Mouse (Mus musculus): ENCODE results near the gene Atxn7l1. TPM values are rescaled to one million over a fixed set of nuclear protein-coding genes. Genes with fewer than 3 reads are reported as not detected.

The Atxn7l1 gene
- polyA plus RNA-seq, 1 experiment: 23.7 TPM

GRCm38 (mm10) chr12:33336561-33337125 lies 189.2 kb downstream of the Atxn7l1 start:
- TF ChIP-seq CTCF (conservative IDR thresholded peaks at IDR 0.05; ENCODE audit: insufficient read depth, insufficient read length, low read depth, low read length) (0 out of 2 replicates have a peak, but pooled peaks have one; percentile 19), POLR2A (IDR thresholded peaks at IDR 0.05; ENCODE audit: low read depth, low read length) (no peak)
- no peak for DNase-seq
- no peak overlapping the region for H3K4me3 ChIP-seq (ENCODE audit: insufficient read depth, low read depth, low read length)
- no peak overlapping the region for H3K27ac ChIP-seq (ENCODE audit: insufficient read depth, low read depth, low read length)
- WGBS: 82% methylated on average over 10 of the region's 10 CpGs
- H3K27me3 ChIP-seq (replicated peaks; ENCODE audit: control insufficient read depth, insufficient read depth, low read length): no peaks in the 10 kb centered on the region
- no peaks in the 10 kb centered on the region for H3K4me1 ChIP-seq (ENCODE audit: control insufficient read depth, insufficient read depth, low read length)
- H3K36me3 ChIP-seq (ENCODE audit: control insufficient read depth, insufficient read depth, low read length): no peaks in the 10 kb centered on the region

- H3K4me1 ChIP-seq (ENCODE audit: control insufficient read depth, insufficient read depth, low read length): no peaks in the 10 kb centered on the region
- DNase-seq: no peak
- TF ChIP-seq CTCF (conservative IDR thresholded peaks at IDR 0.05; ENCODE audit: insufficient read depth, insufficient read length, low read depth, low read length) (no peak), POLR2A (IDR thresholded peaks at IDR 0.05; ENCODE audit: low read depth, low read length) (no peak)
- no peaks in the 10 kb centered on the region for H3K27me3 ChIP-seq (replicated peaks; ENCODE audit: control insufficient read depth, insufficient read depth, low read length)
- H3K4me3 ChIP-seq (ENCODE audit: insufficient read depth, low read depth, low read length): no peak overlapping the region
- no peak overlapping the region for H3K27ac ChIP-seq (ENCODE audit: insufficient read depth, low read depth, low read length)
- 36% methylated on average over 4 of the region's 4 CpGs for WGBS
- no peaks in the 10 kb centered on the region for H3K36me3 ChIP-seq (ENCODE audit: control insufficient read depth, insufficient read depth, low read length)
Observed at GRCm38 (mm10) chr12:33337289-33337688, 189.8 kb downstream of the Atxn7l1 start.

GRCm38 (mm10) chr12:33338170-33338569 lies 190.7 kb downstream of the Atxn7l1 start:
- H3K27me3 ChIP-seq (replicated peaks; ENCODE audit: control insufficient read depth, insufficient read depth, low read length): no peaks in the 10 kb centered on the region
- no peak overlapping the region for H3K4me3 ChIP-seq (ENCODE audit: insufficient read depth, low read depth, low read length)
- no peak overlapping the region for H3K27ac ChIP-seq (ENCODE audit: insufficient read depth, low read depth, low read length)
- H3K4me1 ChIP-seq (ENCODE audit: control insufficient read depth, insufficient read depth, low read length): no peaks in the 10 kb centered on the region
- 38% methylated on average over 5 of the region's 5 CpGs for WGBS
- H3K36me3 ChIP-seq (ENCODE audit: control insufficient read depth, insufficient read depth, low read length): no peaks in the 10 kb centered on the region
- no peak for DNase-seq
- TF ChIP-seq CTCF (conservative IDR thresholded peaks at IDR 0.05; ENCODE audit: insufficient read depth, insufficient read length, low read depth, low read length) (no peak), POLR2A (IDR thresholded peaks at IDR 0.05; ENCODE audit: low read depth, low read length) (no peak)

- DNase-seq: no peak
- Histone ChIP-seq H3K27me3 (replicated peaks; ENCODE audit: control insufficient read depth, insufficient read depth, low read length) (no peaks in the 10 kb centered on the region), H3K27ac (ENCODE audit: insufficient read depth, low read depth, low read length) (no peak overlapping the region), H3K36me3 (ENCODE audit: control insufficient read depth, insufficient read depth, low read length) (no peaks in the 10 kb centered on the region), H3K4me3 (ENCODE audit: insufficient read depth, low read depth, low read length) (no peak overlapping the region), H3K4me1 (ENCODE audit: control insufficient read depth, insufficient read depth, low read length) (no peaks in the 10 kb centered on the region)
- 91% methylated on average over 4 of the region's 4 CpGs for WGBS
- no peak for TF ChIP-seq POLR2A (IDR thresholded peaks at IDR 0.05; ENCODE audit: low read depth, low read length)
- TF ChIP-seq CTCF (conservative IDR thresholded peaks at IDR 0.05; ENCODE audit: insufficient read depth, insufficient read length, low read depth, low read length): no peak
Observed at GRCm38 (mm10) chr12:33339822-33340221, 192.3 kb downstream of the Atxn7l1 start.

GRCm38 (mm10) chr12:33340698-33341097 lies 193.2 kb downstream of the Atxn7l1 start:
- WGBS: 89% methylated on average over 6 of the region's 6 CpGs
- no peak for DNase-seq
- TF ChIP-seq CTCF (conservative IDR thresholded peaks at IDR 0.05; ENCODE audit: insufficient read depth, insufficient read length, low read depth, low read length): no peak
- TF ChIP-seq POLR2A (IDR thresholded peaks at IDR 0.05; ENCODE audit: low read depth, low read length): no peak
- H3K4me1 ChIP-seq (ENCODE audit: control insufficient read depth, insufficient read depth, low read length): no peaks in the 10 kb centered on the region
- H3K36me3 ChIP-seq (ENCODE audit: control insufficient read depth, insufficient read depth, low read length): no peaks in the 10 kb centered on the region
- no peak overlapping the region for H3K27ac ChIP-seq (ENCODE audit: insufficient read depth, low read depth, low read length)
- H3K4me3 ChIP-seq (ENCODE audit: insufficient read depth, low read depth, low read length): no peak overlapping the region
- no peaks in the 10 kb centered on the region for H3K27me3 ChIP-seq (replicated peaks; ENCODE audit: control insufficient read depth, insufficient read depth, low read length)

GRCm38 (mm10) chr12:33341351-33341892 lies 193.9 kb downstream of the Atxn7l1 start:
- no peaks in the 10 kb centered on the region for H3K27me3 ChIP-seq (replicated peaks; ENCODE audit: control insufficient read depth, insufficient read depth, low read length)
- no peak for TF ChIP-seq POLR2A (IDR thresholded peaks at IDR 0.05; ENCODE audit: low read depth, low read length)
- TF ChIP-seq CTCF (conservative IDR thresholded peaks at IDR 0.05; ENCODE audit: insufficient read depth, insufficient read length, low read depth, low read length): no peak
- H3K4me1 ChIP-seq (ENCODE audit: control insufficient read depth, insufficient read depth, low read length): no peaks in the 10 kb centered on the region
- H3K4me3 ChIP-seq (ENCODE audit: insufficient read depth, low read depth, low read length): no peak overlapping the region
- 83% methylated on average over 17 of the region's 17 CpGs for WGBS
- no peak overlapping the region for H3K27ac ChIP-seq (ENCODE audit: insufficient read depth, low read depth, low read length)
- H3K36me3 ChIP-seq (ENCODE audit: control insufficient read depth, insufficient read depth, low read length): peaks cover 2% of the 10 kb centered on the region; the same call in 1 of the 2 replicates
- DNase-seq: no peak

- peaks cover 2% of the 10 kb centered on the region; the same call in 1 of the 2 replicates for H3K36me3 ChIP-seq (ENCODE audit: control insufficient read depth, insufficient read depth, low read length)
- no peaks in the 10 kb centered on the region; the same call in 1 of the 2 replicates for H3K4me1 ChIP-seq (ENCODE audit: control insufficient read depth, insufficient read depth, low read length)
- DNase-seq: no peak
- 51% methylated on average over 25 of the region's 25 CpGs for WGBS
- H3K27me3 ChIP-seq (replicated peaks; ENCODE audit: control insufficient read depth, insufficient read depth, low read length): no peaks in the 10 kb centered on the region
- TF ChIP-seq POLR2A (IDR thresholded peaks at IDR 0.05; ENCODE audit: low read depth, low read length) (no peak), CTCF (conservative IDR thresholded peaks at IDR 0.05; ENCODE audit: insufficient read depth, insufficient read length, low read depth, low read length) (no peak)
- H3K27ac ChIP-seq (ENCODE audit: insufficient read depth, low read depth, low read length): no peak overlapping the region
- H3K4me3 ChIP-seq (ENCODE audit: insufficient read depth, low read depth, low read length): no peak overlapping the region
Observed at GRCm38 (mm10) chr12:33344970-33345772, 197.7 kb downstream of the Atxn7l1 start.

Measured in kidney, adult 2 months (tissue).